11 mouse cellular contexts compared by ENCODE assay signal in genomic region chr17:63145311-63145741, GRCm38 (mm10).
A peak's percentile ranks its signal among the peaks of the same experiment; 100 is the strongest.
DNase-seq lines count a peak whose midpoint lies in the region; ATAC-seq and TF ChIP-seq lines count a peak whose summit lies in the region.
"Had no signal": no experiment of that assay in that cellular context is flagged by ENCODE, and none has a peak within 500 bp of the region (broad histone marks: within the 10 kb centered on the region; RNA-seq: fewer than 3 reads in every experiment).

No protein-coding gene starts in this region.

- no peak for TF ChIP-seq POLR2A in cerebellum, adult 2 months (IDR thresholded peaks at IDR 0.05; ENCODE audit: borderline replicate concordance, insufficient read depth, low read length)

- ATAC-seq in kidney, embryonic 15.5 days (replicated peaks; ENCODE audit: low FRiP score), result 0 out of 2 replicates have a peak, but pooled peaks have one; percentile 22
- peak; percentile 92 for ATAC-seq in hindbrain, embryonic 11.5 days (ENCODE audit: low FRiP score)
- ATAC-seq in midbrain, postnatal 0 days (ENCODE audit: low FRiP score), result peak; percentile 71
- no peak for ATAC-seq in CD4-positive, CD25-positive, alpha-beta regulatory T cell, adult 4 months

- 0 out of 2 replicates have a peak overlapping the region, but pooled peaks have one; percentile 4 for H3K27ac ChIP-seq in kidney, embryonic 15.5 days
- H3K27ac ChIP-seq in hindbrain, embryonic 11.5 days (ENCODE audit: low read depth, low read length), result peak overlapping the region; percentile 93
- H3K27ac ChIP-seq in midbrain, postnatal 0 days (ENCODE audit: low read depth, low read length), result peak overlapping the region; percentile 67
- H3K27ac ChIP-seq in cerebellum, adult 2 months (ENCODE audit: insufficient read depth, low read length), result no peak overlapping the region
- H3K27ac ChIP-seq: heart, embryonic 10.5 days had no signal

- no peaks in the 10 kb centered on the region for H3K36me3 ChIP-seq in kidney, embryonic 15.5 days
- H3K36me3 ChIP-seq in hindbrain, embryonic 11.5 days (ENCODE audit: control insufficient read depth, insufficient read depth, low read length), result no peaks in the 10 kb centered on the region
- H3K36me3 ChIP-seq in midbrain, postnatal 0 days (ENCODE audit: insufficient read depth, low read length), result no peaks in the 10 kb centered on the region
- H3K36me3 ChIP-seq: heart, embryonic 10.5 days had no signal

- no peak overlapping the region for H3K4me3 ChIP-seq in kidney, embryonic 15.5 days (replicated peaks)
- H3K4me3 ChIP-seq in hindbrain, embryonic 11.5 days (ENCODE audit: low read depth, low read length), result no peak overlapping the region
- no peak overlapping the region for H3K4me3 ChIP-seq in midbrain, postnatal 0 days (ENCODE audit: low read depth, low read length)
- no peak overlapping the region for H3K4me3 ChIP-seq in cerebellum, adult 2 months (replicated peaks; ENCODE audit: insufficient read depth, low read depth, low read length)
- H3K4me3 ChIP-seq: heart, embryonic 10.5 days; megakaryocyte, embryonic 14.5 days had no signal

- no peaks in the 10 kb centered on the region for H3K27me3 ChIP-seq in kidney, embryonic 15.5 days
- H3K27me3 ChIP-seq in hindbrain, embryonic 11.5 days (ENCODE audit: control insufficient read depth, insufficient read depth, low read length), result no peaks in the 10 kb centered on the region
- no peaks in the 10 kb centered on the region for H3K27me3 ChIP-seq in midbrain, postnatal 0 days (ENCODE audit: insufficient read depth, low read length)
- no peaks in the 10 kb centered on the region for H3K27me3 ChIP-seq in cerebellum, adult 2 months (ENCODE audit: control insufficient read depth, insufficient read depth, low read length)
- H3K27me3 ChIP-seq: megakaryocyte, embryonic 14.5 days had no signal

- H3K9ac ChIP-seq in kidney, embryonic 15.5 days, result no peak overlapping the region
- peak overlapping the region; percentile 37; the same call in 1 of the 2 replicates for H3K9ac ChIP-seq in hindbrain, embryonic 11.5 days (ENCODE audit: low read depth, low read length)
- H3K9ac ChIP-seq in midbrain, postnatal 0 days (replicated peaks; ENCODE audit: low read length, poor library complexity, severe bottlenecking), result 0 out of 2 replicates have a peak overlapping the region, but pooled peaks have one; percentile 8

- DNase-seq in kidney, postnatal 4 days, result no peak
- peak; percentile 24 for DNase-seq in embryo, embryonic 11.5 days (ENCODE audit: low read depth, low spot score)
- peak; percentile 61 for DNase-seq in hindbrain, embryonic 11.5 days (ENCODE audit: low spot score)
- DNase-seq in midbrain, postnatal 0 days (ENCODE audit: low spot score), result peak; percentile 65
- no peak for DNase-seq in thymus, postnatal 25 days
- DNase-seq in cerebellum, adult 2 months, result no peak
- DNase-seq: kidney, adult 18-20 months had no signal

- H3K4me2 ChIP-seq in kidney, embryonic 15.5 days, result no peak overlapping the region
- peak overlapping the region; percentile 26 for H3K4me2 ChIP-seq in hindbrain, embryonic 11.5 days (replicated peaks; ENCODE audit: low read depth, low read length)
- H3K4me2 ChIP-seq in midbrain, postnatal 0 days (ENCODE audit: low read depth, low read length, poor library complexity, severe bottlenecking), result no peak overlapping the region

- no peaks in the 10 kb centered on the region for H3K9me3 ChIP-seq in kidney, embryonic 15.5 days (replicated peaks)
- H3K9me3 ChIP-seq in hindbrain, embryonic 11.5 days (ENCODE audit: control insufficient read depth, low read length), result no peaks in the 10 kb centered on the region
- H3K9me3 ChIP-seq in midbrain, postnatal 0 days (ENCODE audit: low read length), result no peaks in the 10 kb centered on the region
- H3K9me3 ChIP-seq: heart, embryonic 10.5 days; megakaryocyte, embryonic 14.5 days had no signal

- TF ChIP-seq CTCF in midbrain, postnatal 0 days (IDR thresholded peaks at IDR 0.05), result no peak
- no peak for TF ChIP-seq CTCF in cerebellum, adult 2 months (IDR thresholded peaks at IDR 0.05; ENCODE audit: borderline replicate concordance, insufficient read depth, low read depth, low read length)

- 57% methylated on average over 5 of the region's 5 CpGs for WGBS in kidney, embryonic 15.5 days
- 16% methylated on average over 5 of the region's 5 CpGs for WGBS in hindbrain, embryonic 11.5 days
- 10% methylated on average over 5 of the region's 5 CpGs for WGBS in midbrain, postnatal 0 days
- 79% methylated on average over 5 of the region's 5 CpGs for WGBS in cerebellum, adult 2 months

- H3K4me1 ChIP-seq in kidney, embryonic 15.5 days, result peaks cover 12% of the 10 kb centered on the region; the same call in 1 of the 2 replicates
- peaks cover 11% of the 10 kb centered on the region for H3K4me1 ChIP-seq in hindbrain, embryonic 11.5 days (replicated peaks; ENCODE audit: control insufficient read depth, insufficient read depth, low read length)
- H3K4me1 ChIP-seq in midbrain, postnatal 0 days (ENCODE audit: insufficient read depth, low read length), result peaks cover 17% of the 10 kb centered on the region
- no peaks in the 10 kb centered on the region for H3K4me1 ChIP-seq in cerebellum, adult 2 months (ENCODE audit: control insufficient read depth, insufficient read depth, low read length)
- H3K4me1 ChIP-seq: megakaryocyte, embryonic 14.5 days had no signal

Comparison
In these comparisons a context has a peak if more than half of its experiments do, and no peak if none do; other contexts are left out.
1. DNase-seq: peak in embryo, embryonic 11.5 days (single experiment), hindbrain, embryonic 11.5 days (single experiment) and midbrain, postnatal 0 days (single experiment); none in kidney, postnatal 4 days (0 of 2), thymus, postnatal 25 days (single experiment) and cerebellum, adult 2 months (0 of 2).